In the genomic region with DNA sequence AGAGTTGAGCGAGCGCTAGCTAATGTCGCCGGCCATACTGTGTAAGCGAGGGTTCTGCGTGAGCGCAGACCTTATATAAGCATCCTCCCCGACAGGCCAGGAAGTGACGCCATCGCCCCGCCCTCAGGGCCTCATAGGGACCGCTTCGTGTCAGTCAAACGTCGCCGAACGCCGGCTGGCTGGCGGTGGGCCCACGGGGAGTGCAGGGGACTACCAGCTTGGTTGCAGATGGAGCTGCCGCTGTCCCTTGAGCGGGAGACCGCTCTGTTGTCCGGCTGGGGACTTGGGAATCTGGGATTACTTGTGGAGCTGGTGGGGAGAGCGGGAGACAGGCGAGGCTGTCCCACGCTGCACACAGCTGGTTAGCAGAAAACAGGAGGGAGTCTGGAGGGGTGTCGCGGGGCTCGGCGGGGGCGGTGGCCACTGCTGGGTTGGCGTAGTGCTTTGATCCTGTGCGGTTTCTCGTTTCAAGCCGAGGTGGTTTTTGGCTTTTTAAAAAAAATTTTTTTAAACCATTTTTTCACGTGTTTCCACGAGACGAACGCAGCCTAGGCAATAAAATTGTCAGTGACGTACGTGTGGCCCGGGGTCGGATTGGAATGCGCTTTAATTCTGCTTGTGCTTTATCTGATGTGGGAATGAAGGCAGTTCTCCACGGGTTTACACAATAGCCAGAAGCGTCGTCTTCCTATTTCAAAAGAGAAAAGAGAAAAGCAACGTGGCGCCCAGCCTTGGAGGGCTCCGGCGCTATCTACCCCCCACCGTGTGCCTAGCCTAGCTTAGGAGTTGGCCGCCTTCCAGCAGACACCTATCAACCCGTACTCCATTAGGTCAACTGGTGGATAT, we compare ENCODE assay signal across 8 mouse cellular contexts. TPM values are rescaled to one million over a fixed set of nuclear protein-coding genes. Genes with fewer than 3 reads are reported as not detected.
DNase-seq lines count a peak whose midpoint lies in the region; ATAC-seq and TF ChIP-seq lines count a peak whose summit lies in the region.

A gene (minus strand): TSS at position 47 of the 846 bp plus-strand sequence.

- H3K27ac ChIP-seq in forebrain, embryonic 10.5 days, result peak within 1 kb of the TSS; percentile 98
- H3K27ac ChIP-seq in heart, embryonic 15.5 days, result peak within 1 kb of the TSS; percentile 100
- H3K27ac ChIP-seq in liver, embryonic 14.5 days, result peak within 1 kb of the TSS; percentile 87
- peak within 1 kb of the TSS; percentile 98 for H3K27ac ChIP-seq in neural tube, embryonic 11.5 days (ENCODE audit: low read depth, low read length)
- peak within 1 kb of the TSS; percentile 96 for H3K27ac ChIP-seq in stomach, postnatal 0 days (replicated peaks)

- H3K4me3 ChIP-seq in forebrain, embryonic 10.5 days, result peak within 1 kb of the TSS; percentile 99
- peak within 1 kb of the TSS; percentile 96 for H3K4me3 ChIP-seq in heart, embryonic 15.5 days
- peak within 1 kb of the TSS; percentile 78 to 92 for H3K4me3 ChIP-seq in liver, embryonic 14.5 days (ENCODE audit: insufficient read depth in 1 of 2, low read depth in 2 of 2, low read length in 2 of 2)
- peak within 1 kb of the TSS; percentile 99 for H3K4me3 ChIP-seq in neural tube, embryonic 11.5 days (ENCODE audit: low read depth, low read length)
- peak within 1 kb of the TSS; percentile 94 for H3K4me3 ChIP-seq in stomach, postnatal 0 days (ENCODE audit: low read depth, low read length)

- H3K27me3 ChIP-seq in forebrain, embryonic 10.5 days (ENCODE audit: poor library complexity, severe bottlenecking), result no peaks in the 10 kb centered on the region
- no peaks in the 10 kb centered on the region for H3K27me3 ChIP-seq in heart, embryonic 15.5 days
- H3K27me3 ChIP-seq in liver, embryonic 14.5 days (ENCODE audit: control insufficient read depth, insufficient read depth, low read length), result no peaks in the 10 kb centered on the region
- H3K27me3 ChIP-seq in neural tube, embryonic 11.5 days (ENCODE audit: control insufficient read depth, insufficient read depth, low read length), result no peaks in the 10 kb centered on the region
- H3K27me3 ChIP-seq in stomach, postnatal 0 days (ENCODE audit: control insufficient read depth, insufficient read depth, low read length), result no peaks in the 10 kb centered on the region

- peak; percentile 99 for DNase-seq in CD8-positive naive resting alpha-beta T cell, adult 2 months (ENCODE audit: low read depth in 2 of 2, low spot score in 2 of 2)
- DNase-seq in c-Kit-positive CD71-negative TER-119-negative erythroid progenitor cells, embryonic 14.5 days (ENCODE audit: low read depth), result peak; percentile 98
- DNase-seq in forebrain, embryonic 10.5 days (ENCODE audit: extremely low spot score, low spot score), result peak; percentile 100
- peak; percentile 100 for DNase-seq in kidney, postnatal 25 days
- DNase-seq in liver, embryonic 14.5 days (ENCODE audit: low read depth in 3 of 3, low spot score in 3 of 3), result peak; percentile 96 to 97 (median 97)
- peak; percentile 100 for DNase-seq in neural tube, embryonic 11.5 days (ENCODE audit: low spot score)
- peak; percentile 100 for DNase-seq in stomach, postnatal 0 days (ENCODE audit: low spot score)

- H3K9ac ChIP-seq in heart, embryonic 15.5 days, result peak within 1 kb of the TSS; percentile 98
- peak within 1 kb of the TSS; percentile 97 for H3K9ac ChIP-seq in liver, embryonic 14.5 days (replicated peaks)
- peak within 1 kb of the TSS; percentile 96 for H3K9ac ChIP-seq in neural tube, embryonic 11.5 days (ENCODE audit: low read length)
- peak within 1 kb of the TSS; percentile 95 for H3K9ac ChIP-seq in stomach, postnatal 0 days (ENCODE audit: low read length)

- peak; percentile 9; the same call in 1 of the 2 replicates for TF ChIP-seq EP300 in liver, embryonic 14.5 days (IDR thresholded peaks at IDR 0.05; ENCODE audit: low read depth)
- TF ChIP-seq EP300 in stomach, postnatal 0 days (optimal IDR thresholded peaks at IDR 0.05), result no peak

- peak within 1 kb of the TSS; percentile 86 for H3K4me2 ChIP-seq in heart, embryonic 15.5 days
- H3K4me2 ChIP-seq in liver, embryonic 14.5 days (ENCODE audit: low read depth), result peak within 1 kb of the TSS; percentile 100
- H3K4me2 ChIP-seq in neural tube, embryonic 11.5 days (ENCODE audit: low read depth), result peak within 1 kb of the TSS; percentile 64
- H3K4me2 ChIP-seq in stomach, postnatal 0 days (replicated peaks; ENCODE audit: low read depth), result peak within 1 kb of the TSS; percentile 82

- WGBS in forebrain, embryonic 10.5 days, result under 1% methylated on average over 55 of the region's 55 CpGs
- under 1% methylated on average over 55 of the region's 55 CpGs for WGBS in heart, embryonic 15.5 days
- WGBS in liver, embryonic 14.5 days (ENCODE audit: insufficient replicate concordance), result under 1% methylated on average over 55 of the region's 55 CpGs
- WGBS in neural tube, embryonic 11.5 days, result under 1% methylated on average over 55 of the region's 55 CpGs
- under 1% methylated on average over 55 of the region's 55 CpGs for WGBS in stomach, postnatal 0 days

- TF ChIP-seq CTCF in liver, embryonic 14.5 days (IDR thresholded peaks at IDR 0.05; ENCODE audit: low read depth), result no peak
- TF ChIP-seq CTCF in stomach, postnatal 0 days (IDR thresholded peaks at IDR 0.05; ENCODE audit: low read depth), result 0 out of 2 replicates have a peak, but pooled peaks have one; percentile 1

- H3K9me3 ChIP-seq in forebrain, embryonic 10.5 days, result peaks cover 7% of the 10 kb centered on the region; the same call in 1 of the 2 replicates
- H3K9me3 ChIP-seq in heart, embryonic 15.5 days (replicated peaks), result no peaks in the 10 kb centered on the region
- peaks cover 5% of the 10 kb centered on the region for H3K9me3 ChIP-seq in liver, embryonic 14.5 days (ENCODE audit: control insufficient read depth, low read length)
- H3K9me3 ChIP-seq in neural tube, embryonic 11.5 days (ENCODE audit: control insufficient read depth, low read length), result 0 out of 2 replicates have a peak, but pooled peaks cover 2% of the 10 kb centered on the region
- H3K9me3 ChIP-seq in stomach, postnatal 0 days (ENCODE audit: control insufficient read depth, low read length), result no peaks in the 10 kb centered on the region

- H3K36me3 ChIP-seq in forebrain, embryonic 10.5 days (replicated peaks), result peaks cover 23% of the 10 kb centered on the region
- no peaks in the 10 kb centered on the region for H3K36me3 ChIP-seq in heart, embryonic 15.5 days
- H3K36me3 ChIP-seq in liver, embryonic 14.5 days (replicated peaks; ENCODE audit: control insufficient read depth, insufficient read depth, low read depth), result no peaks in the 10 kb centered on the region; the same call in 1 of the 2 replicates
- H3K36me3 ChIP-seq in neural tube, embryonic 11.5 days (ENCODE audit: control insufficient read depth, insufficient read depth, low read length), result no peaks in the 10 kb centered on the region
- no peaks in the 10 kb centered on the region for H3K36me3 ChIP-seq in stomach, postnatal 0 days (ENCODE audit: control insufficient read depth, insufficient read depth, low read length)

- peak; percentile 95 for ATAC-seq in heart, embryonic 15.5 days (replicated peaks; ENCODE audit: insufficient number of reproducible peaks, insufficient read depth, low FRiP score, low read depth)
- peak; percentile 86 for ATAC-seq in liver, embryonic 14.5 days (ENCODE audit: insufficient read depth)
- peak; percentile 97 for ATAC-seq in neural tube, embryonic 11.5 days (ENCODE audit: insufficient read depth, low FRiP score, low TSS enrichment)
- peak; percentile 95 for ATAC-seq in stomach, postnatal 0 days (ENCODE audit: low FRiP score, low TSS enrichment)

- peaks cover 36% of the 10 kb centered on the region for H3K4me1 ChIP-seq in forebrain, embryonic 10.5 days
- peaks cover 19% of the 10 kb centered on the region for H3K4me1 ChIP-seq in heart, embryonic 15.5 days (replicated peaks)
- peaks cover 8 to 9% of the 10 kb centered on the region in 2 experiments for H3K4me1 ChIP-seq in liver, embryonic 14.5 days (replicated peaks; ENCODE audit: control insufficient read depth in 2 of 2, insufficient read depth in 2 of 2, low read length in 1 of 2)
- H3K4me1 ChIP-seq in neural tube, embryonic 11.5 days (ENCODE audit: control insufficient read depth, insufficient read depth, low read length), result peaks cover 8% of the 10 kb centered on the region; the same call in 1 of the 2 replicates
- peaks cover 4% of the 10 kb centered on the region; the same call in 1 of the 2 replicates for H3K4me1 ChIP-seq in stomach, postnatal 0 days (replicated peaks; ENCODE audit: control insufficient read depth, insufficient read depth)

RNA-seq across cellular contexts. Expression of the gene that starts here (rescaled TPM):
- 93.7 and 96.8 TPM in 2 replicates for polyA plus RNA-seq in forebrain, embryonic 10.5 days (2016; fragmentation: Nextera tagmentation; extraction: Ambion mirVana)
- polyA plus RNA-seq in heart, embryonic 15.5 days (2015; fragmentation: Nextera tagmentation; extraction: Ambion mirVana), result 34.5 and 34.7 TPM in 2 replicates
- 33.5 and 48.1 TPM in 2 replicates for polyA plus RNA-seq in liver, embryonic 14.5 days (2012; rRNA removed)
- polyA plus RNA-seq in liver, embryonic 14.5 days (2014; fragmentation: Nextera tagmentation; extraction: Ambion mirVana), result 56.4 and 64.2 TPM in 2 replicates
- polyA plus RNA-seq in neural tube, embryonic 11.5 days (2014; fragmentation: Nextera tagmentation; extraction: Ambion mirVana), result 94.8 and 97.9 TPM in 2 replicates
- 46.9 and 48.0 TPM in 2 replicates for polyA plus RNA-seq in stomach, postnatal 0 days (2015; fragmentation: Nextera tagmentation; extraction: Ambion mirVana)

Comparison
In these comparisons a context has a peak if more than half of its experiments do, and no peak if none do; other contexts are left out.
1. Peak in every context shown above with its lines: DNase-seq, ATAC-seq, H3K4me3 ChIP-seq and H3K27ac ChIP-seq.